Mouse (Mus musculus) forebrain, embryonic 12.5 days (tissue): ENCODE measurements at regions not wholly inside any gene's neighbourhood (a gene's known extent, or its start where the extent isn't known, plus 50 kb on each side); places are given as distances from the start of the nearest gene placed in this dataset.
"Not testable (repeated sequence)": the region's sequence is repeated elsewhere in the genome, so short reads cannot be mapped to it uniquely, and the experiment has no call there.

Experiments used
- ATAC-seq: fragments of 200-750 bp; cut with Nextera tagmentation; 2 replicates; pipeline ENCODE4 v1.8.0; 2017; ENCODE audit warnings: moderate TSS enrichment; ENCODE audit not compliant: low FRiP score
- H3K27ac ChIP-seq: fragments of 300-500 bp; sonication (generic); 2 replicates; pipeline ENCODE4 v1.5.1; 2016; ENCODE audit warnings: mild to moderate bottlenecking
- H3K27me3 ChIP-seq: fragments of 300-500 bp; sonication (generic); 2 replicates; pipeline ENCODE4 v1.6.1; 2016; ENCODE audit warnings: mild to moderate bottlenecking
- H3K36me3 ChIP-seq: fragments of 300-500 bp; sonication (generic); replicated peaks from 2 replicates; pipeline ENCODE4 v1.6.1; 2016; ENCODE audit warnings: mild to moderate bottlenecking
- H3K4me1 ChIP-seq: fragments of 300-500 bp; sonication (generic); 2 replicates; pipeline ENCODE4 v1.6.1; 2016
- H3K4me2 ChIP-seq: fragments of 300-500 bp; sonication (generic); 2 replicates; pipeline ENCODE4 v1.6.1; 2016; ENCODE audit warnings: mild to moderate bottlenecking, moderate library complexity
- H3K4me3 ChIP-seq: fragments of 300-500 bp; sonication (generic); replicated peaks from 2 replicates; pipeline ENCODE4 v1.5.1; 2016; ENCODE audit warnings: mild to moderate bottlenecking
- H3K9ac ChIP-seq: fragments of 300-500 bp; sonication (generic); 2 replicates; pipeline ENCODE4 v1.6.1; 2016; ENCODE audit warnings: mild to moderate bottlenecking
- H3K9me3 ChIP-seq: fragments of 300-500 bp; sonication (generic); 2 replicates; pipeline ENCODE4 v1.6.1; 2016
- WGBS: fragments of 180-500 bp; shearing (Covaris S2); methylation state at CpG from one replicate; pipeline ENCODE4 v1.1.7; 2016; 5-methylcytosine and 5-hydroxymethylcytosine counted together

DNA sequence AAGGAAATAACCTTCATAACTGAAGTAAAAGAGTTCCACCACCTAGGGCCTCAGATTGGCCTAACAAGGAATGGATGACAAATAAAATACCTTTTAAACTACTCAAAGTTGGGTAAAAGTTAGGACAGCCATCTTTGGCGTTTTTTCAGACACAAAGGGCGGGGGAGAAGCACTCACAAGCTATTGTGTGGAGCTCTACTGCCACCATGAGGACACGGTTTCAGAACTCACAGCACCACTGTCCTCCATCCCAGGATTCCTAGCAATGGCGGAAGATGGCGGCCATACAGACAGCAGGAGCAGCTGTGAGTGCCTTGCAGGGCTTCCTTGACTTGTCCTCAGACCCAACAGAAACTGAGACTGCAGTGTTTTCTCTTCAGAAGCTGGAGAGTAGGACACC, 138.0 kb upstream of the Olfr1324 start:
- WGBS = 78% methylated on average over 5 of the region's 5 CpGs
- Histone ChIP-seq H3K4me3 (no peak overlapping the region), H3K36me3 (peaks cover 11% of the 10 kb centered on the region)

DNA sequence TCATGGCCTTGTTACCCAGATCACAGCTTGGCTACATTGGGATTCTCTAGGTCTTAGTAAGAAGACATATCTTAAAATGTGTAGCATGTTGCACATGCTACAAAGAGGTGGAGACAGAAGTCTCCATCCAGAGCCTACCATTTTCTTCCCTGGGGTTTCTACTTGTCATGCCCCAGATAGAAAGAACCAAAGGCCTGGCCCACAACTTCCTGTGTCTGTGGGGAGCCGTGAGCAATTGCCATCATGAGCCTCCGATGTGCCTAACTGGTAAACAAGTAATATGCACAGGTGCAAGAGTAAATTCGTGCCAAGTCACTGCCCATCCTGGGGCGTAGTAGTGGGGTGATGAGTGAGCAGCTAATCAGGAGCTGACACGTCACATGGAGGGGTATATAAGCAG, 136.7 kb upstream of the Olfr1324 start:
- H3K4me2 ChIP-seq, H3K9ac ChIP-seq, H3K4me3 ChIP-seq, H3K4me1 ChIP-seq, H3K27me3 ChIP-seq, H3K27ac ChIP-seq, H3K9me3 ChIP-seq, ATAC-seq: not testable (repeated sequence)
- WGBS = 92% methylated on average over 5 of the region's 5 CpGs
- peaks cover 11% of the 10 kb centered on the region for H3K36me3 ChIP-seq

More for the DNA sequence above, 138.0 kb upstream of the Olfr1324 start:
- ATAC-seq = no peak
- H3K9me3 ChIP-seq = no peaks in the 10 kb centered on the region
- H3K9ac ChIP-seq = no peak overlapping the region
- H3K27me3 ChIP-seq = no peaks in the 10 kb centered on the region
- no peaks in the 10 kb centered on the region for H3K4me1 ChIP-seq
- no peak overlapping the region for H3K27ac ChIP-seq
- H3K4me2 ChIP-seq = no peak overlapping the region

DNA sequence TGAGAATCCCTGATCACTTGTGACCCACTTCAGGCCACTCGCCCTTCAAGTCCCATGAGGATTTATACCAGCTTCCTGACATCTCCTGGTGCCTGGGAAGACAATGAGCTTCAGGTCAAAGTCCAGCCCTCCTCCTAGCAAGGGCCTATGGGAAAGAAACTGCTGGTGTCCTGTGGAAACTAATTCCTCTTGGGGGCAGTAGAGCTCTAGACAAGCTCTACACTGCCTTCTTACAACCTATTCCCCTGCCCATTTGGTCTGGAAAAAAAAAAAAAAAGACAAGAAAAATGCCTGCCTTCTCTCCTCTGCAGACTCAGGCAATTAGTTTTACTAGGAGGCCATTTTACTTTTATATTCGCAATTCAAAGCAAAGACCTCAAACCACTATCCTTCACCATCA, 132.6 kb upstream of the Olfr1324 start:
- no peak overlapping the region for H3K27ac ChIP-seq
- H3K9me3 ChIP-seq = no peaks in the 10 kb centered on the region
- no peak overlapping the region for H3K4me2 ChIP-seq
- H3K27me3 ChIP-seq = no peaks in the 10 kb centered on the region
- ATAC-seq = no peak
- no peak overlapping the region for H3K4me3 ChIP-seq
- WGBS = 58% methylated on average over 2 of the region's 2 CpGs
- no peaks in the 10 kb centered on the region for H3K36me3 ChIP-seq
- no peak overlapping the region for H3K9ac ChIP-seq
- no peaks in the 10 kb centered on the region for H3K4me1 ChIP-seq

DNA sequence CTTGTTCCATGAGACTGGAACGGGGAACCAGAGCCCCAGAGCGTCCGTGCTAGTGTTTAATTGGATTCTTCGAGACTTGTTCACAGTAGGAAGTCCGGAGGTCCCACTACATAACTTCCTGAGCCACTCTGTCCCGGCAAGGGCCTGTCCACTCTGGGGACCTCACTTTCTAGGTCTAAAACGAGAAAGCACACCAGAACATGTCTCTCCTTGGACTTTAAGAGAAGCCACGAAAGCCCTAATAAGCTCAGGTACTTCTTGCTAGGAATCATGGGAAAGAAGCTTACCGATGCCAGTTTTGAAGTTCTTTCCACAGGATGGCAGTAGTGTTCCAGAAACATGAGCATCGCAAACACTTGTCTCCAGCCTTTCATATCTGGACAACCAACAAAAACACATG, 122.0 kb upstream of the Olfr1324 start:
- Histone ChIP-seq H3K27ac (no peak overlapping the region), H3K9ac (no peak overlapping the region), H3K27me3 (no peaks in the 10 kb centered on the region), H3K4me3 (peak overlapping the region; percentile 31), H3K4me2 (peak overlapping the region; percentile 31), H3K9me3 (no peaks in the 10 kb centered on the region), H3K4me1 (no peaks in the 10 kb centered on the region), H3K36me3 (no peaks in the 10 kb centered on the region)
- no peak for ATAC-seq
- 43% methylated on average over 10 of the region's 10 CpGs for WGBS

DNA sequence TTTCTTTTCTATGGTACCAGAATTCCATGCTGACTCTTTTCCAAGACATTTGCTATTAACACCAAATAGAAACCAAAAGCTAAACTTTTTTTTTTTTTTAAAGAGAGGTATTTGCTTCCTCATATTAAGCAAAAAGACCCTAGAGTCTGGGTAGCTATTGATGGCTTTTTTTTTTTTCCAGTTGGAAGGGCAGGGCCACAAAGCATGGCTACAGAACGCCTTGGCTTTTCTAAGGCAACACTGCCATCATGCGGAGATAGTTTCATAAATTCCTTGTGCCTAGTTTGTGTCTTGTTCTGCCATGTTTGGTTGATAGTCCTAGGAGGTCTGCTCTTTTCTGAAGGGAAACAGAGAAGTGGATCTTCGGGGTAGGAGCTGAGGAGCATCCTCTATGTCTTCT, 121.4 kb upstream of the Olfr1324 start:
- no peak for ATAC-seq
- Histone ChIP-seq H3K27me3 (no peaks in the 10 kb centered on the region), H3K27ac (no peak overlapping the region), H3K4me1 (no peaks in the 10 kb centered on the region), H3K36me3 (no peaks in the 10 kb centered on the region), H3K9me3 (no peaks in the 10 kb centered on the region), H3K4me3 (peak overlapping the region; percentile 31), H3K4me2 (peak overlapping the region; percentile 31), H3K9ac (no peak overlapping the region)
- 54% methylated on average over 3 of the region's 3 CpGs for WGBS

DNA sequence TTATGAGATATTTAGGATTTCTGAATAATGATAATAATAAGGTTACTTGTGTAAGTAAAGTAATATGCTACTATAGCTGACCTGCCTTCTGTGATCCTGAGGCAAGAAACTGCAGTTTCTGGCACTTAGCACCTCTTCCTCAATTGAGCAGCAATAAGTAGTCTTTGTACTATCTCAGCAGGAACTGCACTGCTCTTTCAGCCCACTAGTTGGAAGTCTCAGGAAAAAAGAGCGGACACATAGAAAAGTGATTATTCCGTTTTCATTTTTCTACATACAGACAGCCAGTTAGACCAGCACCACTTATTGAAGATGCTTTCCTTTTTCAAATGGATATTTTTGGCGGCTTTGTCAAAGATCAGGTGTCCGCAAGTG, 109.5 kb upstream of the Olfr1324 start:
- not testable (repeated sequence) for H3K27me3 ChIP-seq, H3K9me3 ChIP-seq, H3K4me1 ChIP-seq, H3K9ac ChIP-seq, H3K27ac ChIP-seq, H3K36me3 ChIP-seq
- peak overlapping the region; percentile 22; the same call in 1 of the 2 replicates for H3K4me2 ChIP-seq
- WGBS = 53% methylated on average over 4 of the region's 4 CpGs
- peak overlapping the region; percentile 36 for H3K4me3 ChIP-seq
- ATAC-seq = peak; percentile 46; the same call in 1 of the 2 replicates

DNA sequence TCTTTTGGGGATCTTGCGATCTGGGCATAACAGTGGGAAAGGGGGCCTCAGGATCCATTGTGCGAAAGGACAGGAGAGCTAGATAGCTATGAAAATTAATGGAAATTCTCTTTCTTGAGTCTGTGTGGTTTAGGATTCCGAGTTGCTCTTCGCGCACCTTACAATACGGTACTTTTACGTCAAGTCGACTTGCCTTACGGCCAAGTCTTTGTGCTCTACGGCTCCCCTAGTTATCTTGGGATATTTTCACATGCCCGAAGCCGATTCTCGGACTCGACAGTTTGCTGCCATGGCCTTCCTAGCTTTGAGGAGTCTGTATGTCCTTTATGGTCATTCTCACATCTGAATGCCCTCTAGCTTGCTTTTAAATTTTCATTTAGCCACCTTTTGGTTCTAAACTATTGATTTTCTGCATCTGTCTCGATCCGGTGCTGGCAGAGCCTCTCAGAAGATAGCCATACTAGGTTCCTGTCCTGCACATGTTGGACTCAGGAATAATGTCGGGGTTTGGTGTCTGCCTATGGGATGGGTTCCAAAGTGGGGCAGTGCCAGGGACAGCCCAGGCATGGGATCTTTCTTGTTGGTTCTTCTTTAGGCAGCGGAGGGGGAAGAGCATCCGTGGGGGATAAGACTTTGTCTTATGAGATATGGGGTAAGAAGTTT, 109.0 kb upstream of the Olfr1324 start:
- Histone ChIP-seq H3K4me2 (peak overlapping the region; percentile 32), H3K27ac (no peak overlapping the region), H3K27me3 (no peaks in the 10 kb centered on the region), H3K9me3 (no peaks in the 10 kb centered on the region), H3K9ac (no peak overlapping the region), H3K4me1 (no peaks in the 10 kb centered on the region), H3K4me3 (peak overlapping the region; percentile 36), H3K36me3 (no peaks in the 10 kb centered on the region)
- ATAC-seq = peak; percentile 67; the same call in 1 of the 2 replicates
- WGBS = 56% methylated on average over 19 of the region's 19 CpGs

DNA sequence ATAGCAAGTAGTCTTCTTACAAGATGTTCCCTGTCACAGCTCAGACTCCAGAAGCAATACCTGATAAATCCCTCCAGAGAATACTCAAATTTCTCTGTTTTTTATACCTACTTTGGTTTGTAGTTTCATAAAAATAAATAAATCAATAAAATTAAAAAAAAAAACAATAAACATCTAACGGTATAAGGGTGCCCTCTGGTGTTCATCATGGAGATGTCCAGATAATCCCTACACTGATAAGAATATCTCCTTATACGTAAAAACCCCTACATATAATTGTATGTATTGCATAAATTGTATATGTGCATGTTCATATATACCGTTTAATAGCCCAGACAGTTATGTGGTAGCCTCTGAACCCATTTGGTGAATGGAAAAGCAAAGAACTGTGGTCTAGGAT, 75.7 kb upstream of the Olfr1324 start:
- no peak for ATAC-seq
- Histone ChIP-seq H3K4me3 (no peak overlapping the region), H3K27ac (no peak overlapping the region), H3K9me3 (no peaks in the 10 kb centered on the region), H3K4me2 (no peak overlapping the region), H3K27me3 (no peaks in the 10 kb centered on the region), H3K4me1 (no peaks in the 10 kb centered on the region), H3K9ac (no peak overlapping the region), H3K36me3 (no peaks in the 10 kb centered on the region)
- 33% methylated on average over 3 of the region's 3 CpGs for WGBS

DNA sequence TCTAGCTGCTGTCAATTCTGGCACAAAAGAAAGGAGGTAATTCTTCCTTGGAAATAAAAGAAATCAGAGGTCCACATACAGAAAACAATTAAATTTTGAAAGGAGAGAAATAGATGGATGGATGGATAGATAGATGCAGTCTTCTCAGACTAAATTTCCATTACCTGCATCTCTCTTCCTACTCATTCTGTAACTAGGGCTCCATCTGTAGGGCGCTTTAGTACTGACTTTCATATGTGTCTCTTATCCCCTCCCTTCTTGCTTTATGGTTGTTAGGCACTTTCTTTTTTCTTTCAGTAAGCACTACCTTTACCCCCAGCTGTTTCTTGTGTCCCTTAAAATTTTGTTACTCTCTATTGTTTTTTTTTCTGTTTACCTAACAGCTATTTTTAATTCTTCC, 72.9 kb upstream of the Olfr1324 start:
- no peak for ATAC-seq
- no peaks in the 10 kb centered on the region for H3K27me3 ChIP-seq
- H3K4me2 ChIP-seq = no peak overlapping the region
- H3K9me3 ChIP-seq = no peaks in the 10 kb centered on the region
- H3K9ac ChIP-seq = no peak overlapping the region
- WGBS = 30% methylated on average over 1 of the region's 1 CpGs
- H3K4me3 ChIP-seq = no peak overlapping the region
- H3K27ac ChIP-seq = no peak overlapping the region
- H3K4me1 ChIP-seq = no peaks in the 10 kb centered on the region
- no peaks in the 10 kb centered on the region for H3K36me3 ChIP-seq

DNA sequence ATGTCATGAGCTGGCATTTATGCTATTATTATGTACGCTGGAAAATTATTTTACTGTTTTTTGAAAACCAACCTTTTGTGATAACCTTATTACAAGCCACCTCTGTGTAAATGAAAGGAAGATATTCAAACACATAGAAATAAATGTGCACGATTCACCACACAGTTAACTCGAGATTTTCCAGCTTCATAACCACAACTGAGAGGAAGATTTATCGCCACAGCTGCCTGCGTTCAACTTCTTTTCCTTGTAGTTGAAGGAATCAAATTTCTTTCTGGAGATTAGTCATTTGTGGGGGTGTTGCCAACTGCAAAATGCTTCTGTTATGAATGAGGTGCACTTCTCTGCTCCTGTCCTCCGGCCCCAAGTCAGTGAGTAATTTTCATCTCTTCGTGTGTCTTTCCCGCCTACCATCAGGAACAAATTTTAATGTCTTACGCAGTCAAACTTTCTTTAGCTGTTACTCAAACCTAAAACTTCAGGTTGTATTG, 62.2 kb upstream of the Olfr1324 start:
- H3K4me2 ChIP-seq, H3K27me3 ChIP-seq, H3K9ac ChIP-seq, H3K9me3 ChIP-seq, H3K36me3 ChIP-seq, H3K27ac ChIP-seq, H3K4me3 ChIP-seq, ATAC-seq, H3K4me1 ChIP-seq: not testable (repeated sequence)
- WGBS = 86% methylated on average over 9 of the region's 9 CpGs
